Mouse (Mus musculus) midbrain, embryonic 15.5 days (tissue): ENCODE measurements at regions not wholly inside any gene's neighbourhood (a gene's known extent, or its start where the extent isn't known, plus 50 kb on each side); places are given as distances from the start of the nearest gene placed in this dataset.

Experiments
- ATAC-seq: fragments of 200-750 bp; cut with Nextera tagmentation; replicated peaks from 2 replicates; pipeline ENCODE4 v1.8.0; 2017; ENCODE audit warnings: moderate TSS enrichment
- H3K27ac ChIP-seq: fragments of 300-500 bp; sonication (generic); 2 replicates; pipeline ENCODE4 v1.5.1; 2015; ENCODE audit warnings: mild to moderate bottlenecking, inconsistent platforms
- H3K27me3 ChIP-seq: fragments of 300-500 bp; sonication (generic); replicated peaks from 2 replicates; pipeline ENCODE4 v1.6.1; 2015; ENCODE audit warnings: inconsistent platforms
- H3K36me3 ChIP-seq: fragments of 300-500 bp; sonication (generic); replicated peaks from 2 replicates; pipeline ENCODE4 v1.6.1; 2015; ENCODE audit warnings: inconsistent platforms
- H3K4me1 ChIP-seq: fragments of 300-500 bp; sonication (generic); 2 replicates; pipeline ENCODE4 v1.6.1; 2015; ENCODE audit warnings: inconsistent platforms
- H3K4me2 ChIP-seq: fragments of 300-500 bp; sonication (generic); 2 replicates; pipeline ENCODE4 v1.6.1; 2015; ENCODE audit warnings: inconsistent platforms, mild to moderate bottlenecking, moderate library complexity
- H3K4me3 ChIP-seq: fragments of 300-500 bp; sonication (generic); 2 replicates; pipeline ENCODE4 v1.5.1; 2015; ENCODE audit warnings: mild to moderate bottlenecking, inconsistent platforms
- H3K9ac ChIP-seq: fragments of 300-500 bp; sonication (generic); 2 replicates; pipeline ENCODE4 v1.6.1; 2015; ENCODE audit warnings: mild to moderate bottlenecking, inconsistent platforms
- H3K9me3 ChIP-seq: fragments of 300-500 bp; sonication (generic); 2 replicates; pipeline ENCODE4 v1.6.1; 2016; ENCODE audit warnings: inconsistent platforms
- WGBS: fragments of 180-500 bp; shearing (Covaris S2); methylation state at CpG from one replicate; pipeline ENCODE4 v1.1.7; 2015; ENCODE audit warnings: mixed read lengths; 5-methylcytosine and 5-hydroxymethylcytosine counted together

DNA sequence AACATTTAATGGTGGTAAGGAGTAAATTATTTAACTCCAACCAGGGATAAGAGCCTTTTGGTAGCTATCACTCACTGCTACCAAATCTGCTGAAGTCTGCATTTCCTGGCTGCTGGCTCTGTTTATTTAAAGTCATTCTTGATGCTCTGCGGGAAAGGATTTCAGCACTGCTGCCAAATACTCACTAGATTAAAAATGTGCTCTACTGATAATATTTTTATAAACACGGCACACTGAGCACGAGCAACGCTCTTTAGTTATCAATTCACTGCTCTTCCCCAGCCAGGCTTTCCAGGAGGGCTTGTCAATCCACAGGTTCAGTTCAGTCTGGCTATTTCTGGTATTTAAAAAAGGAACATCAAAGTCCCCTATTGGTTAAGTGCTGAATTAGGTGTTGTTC is 591.3 kb upstream of the Cited2 start:
- WGBS = 52% methylated on average over 4 of the region's 4 CpGs

GRCm38 (mm10) chr10:17175385-17175784 is 547.6 kb upstream of the Cited2 start:
- H3K4me2 ChIP-seq = no peak overlapping the region
- ATAC-seq = no peak
- no peaks in the 10 kb centered on the region for H3K27me3 ChIP-seq
- H3K4me3 ChIP-seq = no peak overlapping the region
- no peaks in the 10 kb centered on the region for H3K4me1 ChIP-seq
- 66% methylated on average over 3 of the region's 3 CpGs for WGBS
- no peaks in the 10 kb centered on the region for H3K9me3 ChIP-seq
- no peak overlapping the region for H3K9ac ChIP-seq
- H3K27ac ChIP-seq = no peak overlapping the region
- H3K36me3 ChIP-seq = no peaks in the 10 kb centered on the region

More for the DNA sequence above, 591.3 kb upstream of the Cited2 start:
- Histone ChIP-seq H3K4me2 (no peak overlapping the region), H3K27ac (no peak overlapping the region), H3K36me3 (no peaks in the 10 kb centered on the region), H3K4me3 (no peak overlapping the region), H3K9ac (no peak overlapping the region), H3K9me3 (no peaks in the 10 kb centered on the region), H3K27me3 (no peaks in the 10 kb centered on the region), H3K4me1 (no peaks in the 10 kb centered on the region)
- no peak for ATAC-seq

- no peaks in the 10 kb centered on the region for H3K27me3 ChIP-seq
- H3K27ac ChIP-seq = no peak overlapping the region
- H3K4me3 ChIP-seq = no peak overlapping the region
- no peak for ATAC-seq
- H3K9me3 ChIP-seq = no peaks in the 10 kb centered on the region
- WGBS = 38% methylated on average over 1 of the region's 1 CpGs
- no peak overlapping the region for H3K9ac ChIP-seq
- H3K4me2 ChIP-seq = no peak overlapping the region
- no peaks in the 10 kb centered on the region for H3K36me3 ChIP-seq
- H3K4me1 ChIP-seq = no peaks in the 10 kb centered on the region
These were observed 546.0 kb upstream of the Cited2 start for GRCm38 (mm10) chr10:17177054-17177453.

DNA sequence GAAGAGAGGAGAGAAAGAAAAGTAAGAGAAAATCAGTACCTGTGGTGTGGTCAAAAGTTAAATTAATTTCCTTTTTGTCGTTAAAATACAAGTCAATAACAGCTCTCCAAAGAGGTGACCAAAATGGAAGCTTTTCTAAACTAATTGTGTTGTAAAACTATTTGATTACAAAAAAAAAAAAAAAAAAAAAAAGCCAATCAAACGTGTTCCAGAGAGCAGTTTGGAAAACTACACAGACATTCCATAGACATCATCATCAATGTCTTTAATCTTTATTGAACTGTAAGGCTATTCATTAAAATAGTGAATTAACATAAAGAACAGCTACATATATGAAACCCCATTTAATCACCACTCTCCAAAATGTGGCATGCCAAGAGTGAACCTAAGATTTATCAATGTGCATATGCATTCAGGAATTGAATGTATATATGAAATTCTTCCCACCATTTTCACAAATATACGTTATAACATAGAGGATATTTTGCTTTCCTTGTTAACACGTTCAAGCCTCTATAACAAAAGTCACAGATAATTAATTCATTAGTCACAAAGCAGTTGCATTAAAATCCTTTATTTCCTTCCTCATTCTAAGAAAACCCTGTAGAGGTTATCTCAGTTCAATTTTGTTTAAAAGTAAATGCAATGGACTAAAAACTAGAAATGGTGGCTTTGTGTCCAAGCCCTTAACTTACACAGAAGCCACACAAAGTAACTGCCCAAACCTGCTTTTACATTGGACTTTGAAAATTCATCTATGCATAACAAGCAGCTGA is 545.3 kb upstream of the Cited2 start:
- H3K9me3 ChIP-seq = no peaks in the 10 kb centered on the region

GRCm38 (mm10) chr10:17178627-17179026 is 544.4 kb upstream of the Cited2 start:
- ATAC-seq = no peak
- Histone ChIP-seq H3K4me1 (no peaks in the 10 kb centered on the region), H3K9ac (no peak overlapping the region), H3K27me3 (no peaks in the 10 kb centered on the region), H3K9me3 (no peaks in the 10 kb centered on the region), H3K4me3 (no peak overlapping the region), H3K4me2 (no peak overlapping the region), H3K27ac (no peak overlapping the region), H3K36me3 (no peaks in the 10 kb centered on the region)

More for the DNA sequence above, 545.3 kb upstream of the Cited2 start:
- no peak for ATAC-seq
- H3K4me1 ChIP-seq = no peaks in the 10 kb centered on the region
- H3K36me3 ChIP-seq = no peaks in the 10 kb centered on the region
- no peaks in the 10 kb centered on the region for H3K27me3 ChIP-seq
- H3K4me2 ChIP-seq = no peak overlapping the region
- no peak overlapping the region for H3K9ac ChIP-seq
- 61% methylated on average over 4 of the region's 4 CpGs for WGBS
- H3K27ac ChIP-seq = no peak overlapping the region
- H3K4me3 ChIP-seq = no peak overlapping the region

DNA sequence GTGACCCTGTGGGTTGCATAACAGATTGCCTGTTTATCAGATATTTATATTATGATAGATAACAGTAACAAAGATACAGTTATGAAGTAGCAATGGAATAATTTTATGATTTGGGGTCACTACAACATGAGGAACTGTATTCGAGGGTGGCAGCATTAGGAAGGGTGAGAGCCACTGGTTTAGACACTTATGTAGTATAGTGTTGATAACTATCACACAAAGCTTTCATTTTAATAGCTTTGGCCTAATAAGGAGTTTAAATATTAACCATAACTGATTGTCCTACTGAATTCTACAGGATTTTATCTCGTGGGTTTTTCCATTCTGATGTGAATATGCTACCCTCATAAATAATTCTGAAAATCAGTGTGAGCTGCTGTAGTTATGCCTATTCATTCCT is 538.6 kb upstream of the Cited2 start:
- H3K27me3 ChIP-seq = no peaks in the 10 kb centered on the region
- no peak overlapping the region for H3K4me3 ChIP-seq
- H3K9me3 ChIP-seq = no peaks in the 10 kb centered on the region
- H3K36me3 ChIP-seq = no peaks in the 10 kb centered on the region
- no peak for ATAC-seq
- H3K27ac ChIP-seq = no peak overlapping the region
- no peak overlapping the region for H3K4me2 ChIP-seq
- 68% methylated on average over 2 of the region's 2 CpGs for WGBS
- no peak overlapping the region for H3K9ac ChIP-seq
- no peaks in the 10 kb centered on the region for H3K4me1 ChIP-seq

DNA sequence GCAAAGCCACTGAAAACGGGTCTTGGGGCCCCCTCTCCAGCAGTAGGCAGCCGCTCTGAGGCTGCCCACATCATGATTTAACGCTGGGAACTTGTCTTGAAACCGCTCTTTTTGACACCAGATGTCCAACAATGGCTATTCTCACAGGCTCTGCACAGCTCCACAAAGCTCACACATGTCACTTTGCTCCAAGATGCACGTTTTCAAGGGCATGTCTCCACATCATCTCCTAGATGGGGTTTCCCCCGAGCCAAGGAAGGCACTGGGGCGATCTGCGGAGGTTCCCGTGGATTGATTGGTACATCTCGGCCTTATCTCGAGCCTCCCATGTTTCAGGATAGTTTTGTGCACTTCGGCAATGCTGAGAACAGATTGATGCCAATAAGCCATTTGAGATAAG is 526.8 kb upstream of the Cited2 start:
- no peak overlapping the region for H3K9ac ChIP-seq
- no peaks in the 10 kb centered on the region for H3K27me3 ChIP-seq
- 0 out of 2 replicates have a peak, but pooled peaks cover 2% of the 10 kb centered on the region for H3K4me1 ChIP-seq
- 52% methylated on average over 12 of the region's 12 CpGs for WGBS
- no peak overlapping the region for H3K4me3 ChIP-seq
- no peak for ATAC-seq
- H3K27ac ChIP-seq = no peak overlapping the region
- H3K4me2 ChIP-seq = no peak overlapping the region
- H3K9me3 ChIP-seq = no peaks in the 10 kb centered on the region
- no peaks in the 10 kb centered on the region for H3K36me3 ChIP-seq

- Histone ChIP-seq H3K9ac (no peak overlapping the region), H3K9me3 (no peaks in the 10 kb centered on the region), H3K4me1 (0 out of 2 replicates have a peak, but pooled peaks cover 2% of the 10 kb centered on the region), H3K27me3 (no peaks in the 10 kb centered on the region), H3K36me3 (no peaks in the 10 kb centered on the region), H3K4me2 (no peak overlapping the region), H3K4me3 (no peak overlapping the region), H3K27ac (no peak overlapping the region)
- 41% methylated on average over 1 of the region's 1 CpGs for WGBS
- ATAC-seq = no peak
These were observed 526.4 kb upstream of the Cited2 start for GRCm38 (mm10) chr10:17196636-17197035.

GRCm38 (mm10) chr10:17200524-17201426 is 522.2 kb upstream of the Cited2 start:
- H3K27ac ChIP-seq = no peak overlapping the region
- H3K9me3 ChIP-seq = no peaks in the 10 kb centered on the region
- WGBS = 76% methylated on average over 8 of the region's 8 CpGs
- no peak for ATAC-seq
- peaks cover 9% of the 10 kb centered on the region; the same call in 1 of the 2 replicates for H3K4me1 ChIP-seq
- H3K36me3 ChIP-seq = no peaks in the 10 kb centered on the region
- no peak overlapping the region for H3K4me2 ChIP-seq
- H3K9ac ChIP-seq = no peak overlapping the region
- H3K27me3 ChIP-seq = no peaks in the 10 kb centered on the region
- H3K4me3 ChIP-seq = no peak overlapping the region

- H3K27ac ChIP-seq = no peak overlapping the region
- no peak overlapping the region for H3K9ac ChIP-seq
- no peaks in the 10 kb centered on the region for H3K27me3 ChIP-seq
- H3K4me1 ChIP-seq = peaks cover 7% of the 10 kb centered on the region; the same call in 1 of the 2 replicates
- no peak overlapping the region for H3K4me2 ChIP-seq
- ATAC-seq = no peak
- no peaks in the 10 kb centered on the region for H3K36me3 ChIP-seq
- WGBS = 83% methylated on average over 1 of the region's 1 CpGs
- H3K4me3 ChIP-seq = no peak overlapping the region
- H3K9me3 ChIP-seq = no peaks in the 10 kb centered on the region
These were observed 521.6 kb upstream of the Cited2 start for GRCm38 (mm10) chr10:17201427-17201745.

DNA sequence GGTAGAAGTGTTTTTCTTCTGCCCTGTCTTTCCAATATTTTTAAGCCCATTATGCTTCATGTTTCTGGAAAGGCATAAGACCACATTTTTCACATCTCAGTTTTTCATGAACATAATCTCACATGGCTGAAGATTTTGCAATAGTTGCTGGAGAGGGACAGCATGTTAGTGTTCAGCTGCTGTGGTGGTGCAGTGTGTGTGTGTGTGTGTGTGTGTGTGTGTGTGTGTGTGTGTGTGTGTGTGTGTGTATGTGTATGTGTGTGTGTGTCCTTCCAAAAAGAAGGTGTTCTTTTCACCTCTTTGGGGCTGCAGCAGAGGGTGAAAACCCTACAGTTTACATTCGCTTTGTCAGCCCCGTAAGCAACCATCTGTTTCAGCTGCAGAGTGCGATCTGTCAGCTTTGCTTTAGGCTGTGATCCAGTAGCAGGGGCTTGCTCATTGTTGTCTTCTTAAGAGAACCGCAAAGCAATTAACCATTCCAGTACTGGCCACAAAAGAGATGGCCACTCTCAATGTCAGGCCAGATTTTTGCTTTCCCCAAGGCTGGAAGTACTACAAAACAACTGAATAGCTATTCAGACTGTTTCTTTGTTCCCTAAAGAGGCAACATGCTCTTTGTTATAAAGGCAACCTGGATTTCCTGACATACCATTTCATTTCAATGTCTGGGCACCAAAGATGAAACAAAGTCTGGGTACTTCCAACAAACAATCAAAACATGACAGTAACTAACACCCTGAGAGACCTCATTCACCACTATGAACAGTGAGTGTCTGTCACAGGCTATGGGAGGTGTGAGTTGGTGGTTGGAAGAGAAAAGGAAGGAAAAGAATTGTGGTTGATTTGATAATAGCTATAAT is 520.2 kb upstream of the Cited2 start:
- 2% methylated on average over 4 of the region's 4 CpGs for WGBS
- no peak overlapping the region for H3K4me2 ChIP-seq
- no peak overlapping the region for H3K4me3 ChIP-seq
- no peaks in the 10 kb centered on the region for H3K36me3 ChIP-seq
- H3K27ac ChIP-seq = peak overlapping the region; percentile 55
- H3K4me1 ChIP-seq = peaks cover 7% of the 10 kb centered on the region; the same call in 1 of the 2 replicates
- H3K9ac ChIP-seq = no peak overlapping the region
- H3K27me3 ChIP-seq = no peaks in the 10 kb centered on the region
- H3K9me3 ChIP-seq = no peaks in the 10 kb centered on the region
- ATAC-seq = peak; percentile 76
